Mouse (Mus musculus) MEL (cell line): ENCODE measurements around the gene Eif4a2. TPM values are rescaled to one million over a fixed set of nuclear protein-coding genes. Genes with fewer than 3 reads are reported as not detected.

Experiments
- DNase-seq: peaks from one replicate; pipeline ENCODE4 v3.0.0; 2011; ENCODE audit warnings: low read depth, low spot score
- H3K27ac ChIP-seq: 2 replicates; pipeline ENCODE4 v1.5.1; 2012; ENCODE audit warnings: low read depth, mild to moderate bottlenecking, control low read depth, low read length, moderate library complexity; ENCODE audit not compliant: control insufficient read depth
- H3K27me3 ChIP-seq, 2 experiments: fragments of 150-350 bp in 1 of 2; sonication (generic) in 1 of 2; 2 replicates each; pipeline ENCODE4 v1.6.1; 2012; ENCODE audit warnings: low read length in 2 of 2, mild to moderate bottlenecking in 2 of 2, improper control_type of control experiment in 1 of 2, moderate library complexity in 1 of 2; ENCODE audit not compliant: insufficient read depth in 2 of 2, control insufficient read depth in 1 of 2
- H3K36me3 ChIP-seq, 2 experiments: 2 replicates each; pipeline ENCODE4 v1.6.1; 2012 to 2014; ENCODE audit warnings: low read length in 2 of 2, improper control_type of control experiment in 1 of 2, inconsistent platforms in 1 of 2, mild to moderate bottlenecking in 1 of 2; ENCODE audit not compliant: insufficient read depth in 2 of 2, control insufficient read depth in 1 of 2
- H3K4me1 ChIP-seq, 2 experiments: fragments of 150-350 bp in 1 of 2; sonication (generic) in 1 of 2; 2 replicates each; pipeline ENCODE4 v1.6.1; 2012; ENCODE audit warnings: low read length in 2 of 2, improper control_type of control experiment in 1 of 2, mild to moderate bottlenecking in 1 of 2; ENCODE audit not compliant: insufficient read depth in 2 of 2, control insufficient read depth in 1 of 2
- H3K4me3 ChIP-seq, 2 experiments: fragments of 150-350 bp in 1 of 2; sonication (generic) in 1 of 2; 2 replicates each; pipeline ENCODE4 v1.5.1; 2012; ENCODE audit warnings: low read depth in 2 of 2, low read length in 2 of 2, mild to moderate bottlenecking in 2 of 2, moderate library complexity in 2 of 2, control low read depth in 1 of 2, improper control_type of control experiment in 1 of 2; ENCODE audit not compliant: control insufficient read depth in 1 of 2, insufficient read depth in 1 of 2
- H3K79me2 ChIP-seq: 2 replicates; pipeline ENCODE4 v1.6.1; 2012; ENCODE audit warnings: mild to moderate bottlenecking, low read length, moderate library complexity; ENCODE audit not compliant: control insufficient read depth, poor library complexity, insufficient read depth
- H3K9ac ChIP-seq: 2 replicates; pipeline ENCODE4 v1.6.1; 2012; ENCODE audit warnings: low read depth, mild to moderate bottlenecking, control low read depth, low read length, moderate library complexity; ENCODE audit not compliant: control insufficient read depth, poor library complexity, severe bottlenecking
- H3K9me3 ChIP-seq: fragments of 150-350 bp; sonication (generic); replicated peaks from 2 replicates; pipeline ENCODE4 v1.6.1; 2012; ENCODE audit warnings: mild to moderate bottlenecking, low read length, improper control_type of control experiment, moderate library complexity; ENCODE audit not compliant: insufficient read depth
- CHD1 ChIP-seq: IDR thresholded peaks from 2 replicates; pipeline ENCODE4 v1.6.1; 2012; ENCODE audit warnings: low read depth, mild to moderate bottlenecking, inconsistent platforms, low read length, improper control_type of control experiment
- CTCF ChIP-seq, 3 experiments: IDR thresholded peaks in 2 of 3; conservative IDR thresholded peaks in 1 of 3; 2 replicates each; pipeline ENCODE4 v1.5.1; 2011 to 2012; ENCODE audit warnings: low read length in 3 of 3, low read depth in 2 of 3, mild to moderate bottlenecking in 2 of 3, improper control_type of control experiment in 1 of 3, inconsistent platforms in 1 of 3, mixed read lengths in 1 of 3, moderate library complexity in 1 of 3; ENCODE audit not compliant: control insufficient read depth in 1 of 3, insufficient read depth in 1 of 3, poor library complexity in 1 of 3, severe bottlenecking in 1 of 3
- E2F4 ChIP-seq: IDR thresholded peaks from 2 replicates; pipeline ENCODE4 v1.6.1; 2011; ENCODE audit warnings: low read depth, low read length, improper control_type of control experiment, borderline replicate concordance
- ELF1 ChIP-seq: IDR thresholded peaks from 2 replicates; pipeline ENCODE4 v1.6.1; 2014; ENCODE audit warnings: low read depth, mild to moderate bottlenecking, inconsistent platforms, low read length, improper control_type of control experiment, moderate library complexity
- ETS1 ChIP-seq: IDR thresholded peaks from 2 replicates; pipeline ENCODE4 v1.6.1; 2012; ENCODE audit warnings: low read depth, mild to moderate bottlenecking, inconsistent platforms, low read length, improper control_type of control experiment, moderate library complexity
- GABPA ChIP-seq: IDR thresholded peaks from 2 replicates; pipeline ENCODE4 v1.6.1; 2012; ENCODE audit warnings: low read depth, mild to moderate bottlenecking, inconsistent platforms, low read length, improper control_type of control experiment, moderate library complexity
- GATA1 ChIP-seq: IDR thresholded peaks from 2 replicates; pipeline ENCODE4 v1.6.1; 2011; ENCODE audit warnings: low read depth, low read length, improper control_type of control experiment
- MAFK ChIP-seq: IDR thresholded peaks from 2 replicates; pipeline ENCODE4 v1.6.1; 2011; ENCODE audit warnings: low read depth, mild to moderate bottlenecking, low read length, improper control_type of control experiment, borderline replicate concordance
- MAX ChIP-seq: IDR thresholded peaks from 2 replicates; pipeline ENCODE4 v1.6.1; 2011; ENCODE audit warnings: low read length, improper control_type of control experiment
- MAZ ChIP-seq: IDR thresholded peaks from 2 replicates; pipeline ENCODE4 v1.6.1; 2012; ENCODE audit warnings: low read depth, mild to moderate bottlenecking, inconsistent platforms, low read length, improper control_type of control experiment
- MXI1 ChIP-seq: IDR thresholded peaks from 2 replicates; pipeline ENCODE4 v1.6.1; 2011; ENCODE audit warnings: mild to moderate bottlenecking, low read depth, low read length, improper control_type of control experiment
- MYC ChIP-seq: IDR thresholded peaks from 2 replicates; pipeline ENCODE4 v1.6.1; 2011; ENCODE audit warnings: low read depth, mild to moderate bottlenecking, low read length, improper control_type of control experiment, moderate library complexity
- NELFE ChIP-seq: IDR thresholded peaks from 2 replicates; pipeline ENCODE4 v1.6.1; 2011; ENCODE audit warnings: low read depth, low read length, improper control_type of control experiment
- POLR2AphosphoS5 ChIP-seq: IDR thresholded peaks from 2 replicates; pipeline ENCODE4 v1.6.1; 2012; ENCODE audit warnings: low read depth, borderline replicate concordance, mild to moderate bottlenecking, inconsistent platforms, low read length, moderate library complexity, mixed read lengths
- SMC3 ChIP-seq: IDR thresholded peaks from 2 replicates; pipeline ENCODE4 v1.6.1; 2011; ENCODE audit warnings: low read depth, low read length, improper control_type of control experiment
- TBP ChIP-seq: IDR thresholded peaks from 2 replicates; pipeline ENCODE4 v1.8.0; 2011; ENCODE audit warnings: low read depth, low read length, improper control_type of control experiment
- USF1 ChIP-seq: IDR thresholded peaks from 2 replicates; pipeline ENCODE4 v1.6.1; 2014; ENCODE audit warnings: low read depth, mild to moderate bottlenecking, inconsistent platforms, low read length, improper control_type of control experiment, moderate library complexity
- USF2 ChIP-seq, 2 experiments: IDR thresholded peaks; 2 replicates each; pipeline ENCODE4 v1.6.1; 2011 to 2012; ENCODE audit warnings: improper control_type of control experiment in 2 of 2, low read length in 2 of 2, borderline replicate concordance in 1 of 2, inconsistent platforms in 1 of 2, low read depth in 1 of 2, mild to moderate bottlenecking in 1 of 2; ENCODE audit not compliant: insufficient read depth in 1 of 2
- ZKSCAN1 ChIP-seq: IDR thresholded peaks from 2 replicates; pipeline ENCODE4 v1.6.1; 2012; ENCODE audit warnings: low read depth, mild to moderate bottlenecking, inconsistent platforms, low read length, improper control_type of control experiment, moderate library complexity
- ZMIZ1 ChIP-seq: IDR thresholded peaks from 2 replicates; pipeline ENCODE4 v1.6.1; 2012; ENCODE audit warnings: low read depth, mild to moderate bottlenecking, inconsistent platforms, low read length, improper control_type of control experiment, moderate library complexity
- ZNF384 ChIP-seq: IDR thresholded peaks from 2 replicates; pipeline ENCODE4 v1.6.1; 2012; ENCODE audit warnings: low read depth, mild to moderate bottlenecking, inconsistent platforms, low read length, improper control_type of control experiment
- polyA plus RNA-seq, 2 experiments: library from polyadenylated mRNA; stranded (reverse) in 1 of 2; unstranded in 1 of 2; fragments of >175 nt in 1 of 2; fragments of >200 nt in 1 of 2; gene quantifications; 2 replicates each; pipeline versions ENCODE4 v1.2.1 to v1.2.4; 2012; ENCODE audit warnings: low replicate concordance in 2 of 2, low read depth in 1 of 2; ENCODE audit not compliant: insufficient read length in 2 of 2, insufficient read depth in 1 of 2, missing spikeins in 1 of 2
- total RNA-seq: library from RNA; depleted of rRNA; stranded (reverse); fragments of 300-350 nt; gene quantifications from 2 replicates; pipeline ENCODE4 v1.2.3, GENCODE M21; 2012

The Eif4a2 gene
- total and polyA plus RNA-seq, 3 experiments, result 248 to 2,083 (median 290) TPM

- no peak for TF ChIP-seq ELF1
- TF ChIP-seq GABPA, result no peak
- no peaks in the 10 kb centered on the region for H3K9me3 ChIP-seq
- H3K79me2 ChIP-seq, result no peaks in the 10 kb centered on the region
- H3K36me3 ChIP-seq, result no peaks in the 10 kb centered on the region
- no peak for DNase-seq
- no peak overlapping the region for H3K4me3 ChIP-seq
- H3K27me3 ChIP-seq, result peaks cover 0 to 2% of the 10 kb centered on the region in 2 experiments; a peak in 1 of 4 replicates
- H3K9ac ChIP-seq, result no peak overlapping the region
- H3K4me1 ChIP-seq, result no peaks in the 10 kb centered on the region; a peak in 1 of 4 replicates
- no peak overlapping the region for H3K27ac ChIP-seq
These were observed 51.0 kb downstream of the Eif4a2 start for GRCm38 (mm10) chr16:23158292-23158691.

- no peak for TF ChIP-seq MYC
- TF ChIP-seq POLR2AphosphoS5, result no peak
- no peak for TF ChIP-seq CHD1
- no peak for TF ChIP-seq NELFE
- no peak overlapping the region for H3K4me3 ChIP-seq
- no peak overlapping the region for H3K9ac ChIP-seq
- H3K36me3 ChIP-seq, result no peaks in the 10 kb centered on the region
- H3K27me3 ChIP-seq, result peaks cover 0 to 2% of the 10 kb centered on the region in 2 experiments; a peak in 1 of 4 replicates
- no peak overlapping the region for H3K27ac ChIP-seq
- no peak for DNase-seq
- H3K9me3 ChIP-seq, result no peaks in the 10 kb centered on the region
- H3K79me2 ChIP-seq, result no peaks in the 10 kb centered on the region
- H3K4me1 ChIP-seq, result no peaks in the 10 kb centered on the region; a peak in 1 of 4 replicates
These were observed 51.7 kb downstream of the Eif4a2 start for GRCm38 (mm10) chr16:23158957-23159356.

- no peaks in the 10 kb centered on the region; a peak in 1 of 4 replicates for H3K4me1 ChIP-seq
- no peaks in the 10 kb centered on the region for H3K9me3 ChIP-seq
- no peak overlapping the region for H3K27ac ChIP-seq
- no peaks in the 10 kb centered on the region for H3K27me3 ChIP-seq
- H3K79me2 ChIP-seq, result no peaks in the 10 kb centered on the region
- no peak for DNase-seq
- TF ChIP-seq SMC3, result no peak
- TF ChIP-seq ZNF384, result no peak
- no peak for TF ChIP-seq ELF1
- no peak for TF ChIP-seq MAFK
- no peak for TF ChIP-seq NELFE
- no peak for TF ChIP-seq MXI1
- no peak for TF ChIP-seq USF1
- no peak for TF ChIP-seq CHD1
- no peak for TF ChIP-seq ETS1
- no peak for TF ChIP-seq GATA1
- TF ChIP-seq MAX, result no peak
- no peak for TF ChIP-seq ZKSCAN1
- no peak for TF ChIP-seq USF2 (IDR thresholded peaks at IDR 0.05; ENCODE audit: borderline replicate concordance in 1 of 2, insufficient read depth in 1 of 2, low read depth in 1 of 2, low read length in 2 of 2)
- no peak for TF ChIP-seq TBP
- no peak for TF ChIP-seq ZMIZ1
- TF ChIP-seq MYC, result no peak
- no peak for TF ChIP-seq MAZ
- TF ChIP-seq CTCF (IDR thresholded peaks at IDR 0.05 in 2 of 3, conservative IDR thresholded peaks at IDR 0.05 in 1 of 3; ENCODE audit: control insufficient read depth in 1 of 3, insufficient read depth in 1 of 3, low read depth in 2 of 3, low read length in 3 of 3, poor library complexity in 1 of 3, severe bottlenecking in 1 of 3), result no peak
- TF ChIP-seq E2F4, result no peak
- TF ChIP-seq POLR2AphosphoS5, result no peak
- H3K4me3 ChIP-seq, result no peak overlapping the region
- H3K36me3 ChIP-seq, result no peaks in the 10 kb centered on the region
- H3K9ac ChIP-seq, result no peak overlapping the region
These were observed 52.5 kb downstream of the Eif4a2 start for GRCm38 (mm10) chr16:23159749-23160148.
